Mouse (Mus musculus) cerebellum, adult 11 months (tissue): ENCODE data around the gene Myo16.

Source experiments
- DNase-seq: peaks from one replicate; pipeline ENCODE4 v3.0.0; 2022

Myo16 gene

DNA sequence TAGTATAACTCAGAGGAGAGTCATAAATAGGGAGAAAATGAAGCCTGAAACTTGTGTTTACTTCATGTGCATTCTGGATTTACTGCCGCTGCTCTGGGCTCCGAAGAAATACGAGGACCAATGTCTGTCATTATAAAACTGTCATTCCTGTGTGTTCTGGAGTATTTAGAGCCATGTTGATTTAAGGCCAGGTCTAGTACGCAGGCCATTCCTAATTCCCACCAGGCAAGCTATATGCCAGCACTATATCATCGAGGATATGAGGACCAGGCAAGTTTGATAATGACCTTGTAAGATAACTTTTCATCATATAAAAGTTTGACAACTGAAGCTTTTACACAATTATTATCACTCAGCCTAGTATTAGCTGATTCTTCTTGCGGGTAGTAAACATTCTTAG is 153.6 kb downstream of the Myo16 start:
- DNase-seq, result no peak

DNA sequence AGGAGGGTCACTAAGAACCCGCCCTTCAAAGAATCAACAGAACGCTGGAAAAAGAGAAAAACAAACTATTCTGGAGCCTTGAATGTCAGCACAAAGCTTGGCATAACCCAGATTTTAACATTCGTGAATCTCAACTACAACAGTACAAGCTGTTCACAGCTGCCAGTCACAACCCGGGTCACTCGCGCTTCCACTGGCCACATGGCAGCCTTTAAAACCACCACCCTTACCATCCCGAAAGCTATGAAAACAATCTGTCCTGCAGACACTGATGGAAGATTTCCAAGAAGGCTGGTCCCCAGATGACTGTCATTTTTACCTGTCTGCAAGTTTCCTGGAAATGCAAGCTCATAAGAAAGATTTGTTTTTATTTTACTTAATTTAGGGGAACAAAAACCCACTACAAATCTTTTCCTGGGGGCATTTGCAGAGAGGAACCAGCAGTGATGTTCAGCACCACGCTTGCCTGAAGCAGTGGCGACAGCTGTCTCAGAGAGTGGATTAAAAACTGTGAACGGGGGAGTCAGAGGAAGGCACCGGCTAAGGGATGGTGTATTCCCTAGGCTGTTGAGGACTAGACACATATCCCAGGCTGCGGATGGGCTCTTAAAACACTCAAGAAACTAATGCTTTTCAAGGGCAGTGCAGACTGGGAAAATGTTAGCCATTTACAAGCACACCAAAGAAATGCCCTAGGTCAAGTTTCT is 154.2 kb downstream of the Myo16 start:
- DNase-seq, result no peak

GRCm38 (mm10) chr8:10310470-10310869 is 156.8 kb downstream of the Myo16 start:
- no peak for DNase-seq

- DNase-seq, result no peak
Observed at GRCm38 (mm10) chr8:10312316-10312715, 158.6 kb downstream of the Myo16 start.

- no peak for DNase-seq
Observed at GRCm38 (mm10) chr8:10316201-10316600, 162.5 kb downstream of the Myo16 start.

DNA sequence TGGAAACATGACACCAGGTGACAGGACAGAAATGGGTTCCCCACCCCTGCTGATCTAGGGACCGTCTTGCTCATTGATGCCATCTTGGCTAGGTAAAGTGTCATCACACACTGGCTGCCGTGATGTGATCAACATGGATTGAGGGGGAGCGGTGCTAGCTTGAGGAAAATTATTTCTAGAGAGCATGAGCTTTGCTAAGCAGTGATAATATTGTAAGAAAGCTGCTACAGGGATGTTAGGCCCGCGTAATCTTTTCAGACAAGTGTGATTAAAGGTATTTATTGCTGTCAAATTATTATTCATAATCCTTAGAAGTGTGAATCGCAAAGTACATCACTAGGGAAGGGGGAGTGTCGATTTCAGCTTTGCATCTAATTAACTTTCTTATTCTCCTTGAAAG is 164.4 kb downstream of the Myo16 start:
- no peak for DNase-seq

DNA sequence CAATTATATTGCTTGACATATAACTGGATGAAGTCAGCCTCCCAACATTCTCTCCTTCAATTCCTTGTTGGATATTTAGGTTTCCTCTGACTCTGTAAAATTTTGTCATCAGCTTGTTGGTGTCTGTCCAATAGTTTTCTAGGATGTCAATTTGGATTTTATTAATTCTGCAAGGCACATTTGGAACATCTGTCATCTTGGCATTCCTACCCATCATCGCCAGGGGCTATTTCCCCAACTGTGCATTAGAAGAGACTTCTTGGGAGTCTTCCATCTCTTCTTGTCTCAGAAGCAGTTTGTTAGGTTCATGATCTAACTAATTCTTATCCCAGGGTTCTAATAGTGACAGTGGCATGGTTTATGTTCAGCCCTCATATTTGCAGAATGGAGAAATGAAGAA is 196.7 kb downstream of the Myo16 start:
- DNase-seq, result no peak

- no peak for DNase-seq
Observed at GRCm38 (mm10) chr8:10358711-10359110, 205.0 kb downstream of the Myo16 start.

- DNase-seq, result no peak
Observed at GRCm38 (mm10) chr8:10362949-10363348, 209.2 kb downstream of the Myo16 start.

- no peak for DNase-seq
Observed at GRCm38 (mm10) chr8:10363654-10364406, 210.1 kb downstream of the Myo16 start.

DNA sequence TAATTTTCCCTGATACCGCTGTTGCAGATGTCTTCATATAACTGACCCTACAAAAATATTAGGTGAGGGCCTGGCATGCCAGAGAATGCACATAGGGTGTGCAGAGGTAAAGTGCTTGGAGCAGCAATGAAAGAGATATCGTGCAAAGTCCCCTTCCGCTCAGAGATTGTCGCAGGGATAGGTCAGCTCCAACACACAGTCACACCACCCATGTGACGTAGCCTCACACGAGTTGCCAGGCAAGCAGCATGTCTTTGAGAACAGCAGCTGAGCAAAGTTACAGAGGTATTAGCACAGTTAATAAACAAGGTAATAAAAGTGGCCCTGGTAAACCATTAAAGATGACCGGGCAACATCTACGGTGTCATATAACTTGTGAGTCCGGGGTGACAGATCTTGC is 212.4 kb downstream of the Myo16 start:
- no peak for DNase-seq

GRCm38 (mm10) chr8:10372571-10372970 is 218.9 kb downstream of the Myo16 start:
- no peak for DNase-seq

DNA sequence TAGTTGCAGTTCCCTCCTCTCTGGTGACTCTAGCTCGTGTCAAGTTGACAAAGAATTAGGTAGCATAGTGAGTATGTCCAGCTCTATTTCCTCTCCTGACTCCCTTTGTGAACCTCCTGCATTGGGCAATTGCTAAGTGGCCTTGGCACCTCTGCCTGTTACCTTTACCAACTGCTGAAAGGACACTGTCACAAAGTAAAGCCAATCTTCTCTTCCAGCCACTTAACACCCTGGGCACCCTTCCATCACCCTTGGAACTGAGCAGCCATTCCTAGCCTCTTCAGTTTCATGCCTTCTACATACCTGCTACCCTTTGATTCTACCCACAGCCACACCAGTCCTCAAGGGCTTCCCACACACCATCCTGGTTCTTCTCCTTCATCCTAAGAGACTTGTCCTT is 233.4 kb downstream of the Myo16 start:
- DNase-seq, result no peak

- no peak for DNase-seq
Observed at GRCm38 (mm10) chr8:10391096-10391683, 237.5 kb downstream of the Myo16 start.

DNA sequence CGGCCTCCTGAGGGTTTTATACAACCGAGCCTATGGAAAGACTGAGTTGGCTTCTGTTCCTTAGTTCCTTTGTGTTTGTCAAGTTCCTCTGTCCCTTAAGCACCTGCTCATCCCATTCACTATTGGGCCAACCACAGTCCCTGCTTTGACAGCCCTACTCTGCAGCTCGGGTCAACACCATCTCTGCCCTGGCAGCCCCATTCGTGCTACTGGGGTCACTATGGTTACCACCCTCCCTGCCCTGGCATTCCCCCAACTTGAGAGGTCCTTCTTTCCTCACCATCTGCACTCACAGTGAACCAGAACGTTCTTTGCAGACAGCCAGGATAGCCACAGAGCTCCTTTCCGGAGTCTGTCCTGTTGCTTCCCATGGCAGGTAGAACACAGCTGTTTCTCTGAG is 238.2 kb downstream of the Myo16 start:
- no peak for DNase-seq

- DNase-seq, result no peak
Observed at GRCm38 (mm10) chr8:10394506-10394905, 240.8 kb downstream of the Myo16 start.

GRCm38 (mm10) chr8:10395146-10395545 is 241.4 kb downstream of the Myo16 start:
- no peak for DNase-seq

GRCm38 (mm10) chr8:10402606-10403005 is 248.9 kb downstream of the Myo16 start:
- DNase-seq, result peak; percentile 24

DNA sequence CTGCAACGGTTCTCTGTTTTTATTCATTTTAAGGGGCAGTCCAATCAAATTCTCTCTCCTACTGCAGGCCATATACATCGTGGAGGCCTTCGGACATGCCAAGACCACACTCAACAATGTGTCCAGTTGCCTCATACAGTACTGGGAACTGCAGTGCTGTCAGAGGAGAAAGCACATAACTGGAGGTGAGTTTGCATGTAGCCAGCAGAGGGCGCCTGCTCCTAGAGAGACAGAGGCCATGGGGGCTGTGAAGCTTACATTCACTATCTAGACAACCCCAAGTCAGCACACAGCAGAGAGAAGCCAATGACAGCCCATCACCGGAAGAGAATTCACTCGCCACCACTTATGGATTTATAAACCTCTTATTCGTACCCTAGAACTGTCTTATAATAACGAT is 251.8 kb downstream of the Myo16 start:
- peak; percentile 14 for DNase-seq

DNA sequence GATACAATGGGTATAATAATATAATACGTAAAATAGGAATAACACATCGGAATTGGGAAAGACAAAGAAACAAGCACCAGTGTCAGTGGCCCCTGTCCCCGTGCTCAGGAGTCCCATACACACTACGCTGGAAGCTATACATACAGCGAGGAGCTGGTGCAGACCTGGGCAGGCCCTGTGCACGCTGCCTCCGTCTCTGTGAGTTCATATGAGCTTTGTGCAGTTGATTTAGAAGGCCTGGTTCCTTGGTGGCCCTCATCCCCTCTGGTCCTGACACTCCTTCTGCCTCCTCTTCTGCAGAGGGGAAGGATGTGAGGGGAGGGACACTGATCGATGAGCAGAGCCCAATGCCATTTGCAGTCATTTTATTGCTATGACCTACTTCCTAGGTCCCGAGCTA is 255.3 kb downstream of the Myo16 start:
- no peak for DNase-seq

- DNase-seq, result no peak
Observed at GRCm38 (mm10) chr8:10411511-10411910, 257.8 kb downstream of the Myo16 start.

DNA sequence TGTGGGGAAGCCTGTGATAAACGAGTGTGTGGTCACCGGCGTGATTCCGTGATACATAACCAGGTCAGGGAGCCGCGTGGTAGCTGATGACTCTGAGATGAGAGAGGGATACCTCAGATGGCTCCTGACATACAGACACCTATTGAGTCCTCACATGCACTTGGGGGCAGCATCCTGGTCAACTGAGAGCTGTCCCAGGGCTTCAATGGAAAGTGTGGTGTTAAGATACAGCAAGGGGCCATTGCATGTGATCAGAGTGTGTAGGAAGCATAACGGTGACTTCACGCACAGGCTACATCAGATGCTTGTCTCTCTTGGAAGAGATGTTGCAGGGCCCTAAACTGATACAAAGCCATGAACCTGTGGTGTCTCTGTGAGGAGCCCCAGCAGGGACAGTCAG is 260.2 kb downstream of the Myo16 start:
- DNase-seq, result no peak

DNA sequence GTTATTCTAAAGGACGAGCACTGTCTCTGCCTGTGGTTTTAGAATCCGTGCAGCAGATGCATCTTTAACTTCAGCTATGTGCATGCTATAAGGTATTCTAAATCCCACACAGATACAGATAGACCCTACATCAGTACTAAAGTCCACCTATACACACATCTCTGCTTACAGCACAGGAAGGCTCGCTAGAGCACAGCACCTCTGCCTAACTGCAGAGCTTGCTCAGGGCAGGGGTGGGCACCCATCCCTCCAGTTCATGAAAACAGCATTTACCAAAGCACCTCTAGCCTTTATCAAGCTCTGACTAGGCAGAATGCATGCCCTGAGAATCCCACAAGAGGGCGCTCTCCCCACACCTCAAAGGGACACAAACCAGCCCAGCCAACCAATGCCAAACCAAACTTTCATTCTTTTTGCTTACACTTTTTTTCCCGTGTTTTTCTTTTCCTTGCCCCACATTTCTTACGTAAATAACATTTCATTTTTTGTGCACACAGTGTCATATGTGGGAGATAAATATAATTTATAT is 261.0 kb downstream of the Myo16 start:
- peak; percentile 33 for DNase-seq

GRCm38 (mm10) chr8:10415288-10415687 is 261.6 kb downstream of the Myo16 start:
- no peak for DNase-seq
